Mouse (Mus musculus): ENCODE data around the gene Fryl. TPM values are rescaled to one million over a fixed set of nuclear protein-coding genes. Genes with fewer than 3 reads are reported as not detected.
A peak's percentile ranks its signal among the peaks of the same experiment; 100 is the strongest.
"Not testable (repeated sequence)": the region's sequence is repeated elsewhere in the genome, so short reads cannot be mapped to it uniquely, and the experiment has no call there.

Gene Fryl
- total and polyA plus RNA-seq, 3 experiments: 31.5 to 43.3 (median 40.7) TPM

- DNase-seq: no peak
Observed at GRCm38 (mm10) chr5:73103657-73104056, 152.8 kb downstream of the Fryl start.

GRCm38 (mm10) chr5:73102342-73102989 is 154.0 kb downstream of the Fryl start:
- DNase-seq: no peak

GRCm38 (mm10) chr5:73092236-73092635 is 164.2 kb downstream of the Fryl start:
- no peak for DNase-seq

GRCm38 (mm10) chr5:73089158-73089557 is 167.3 kb downstream of the Fryl start:
- DNase-seq: no peak

- DNase-seq: no peak
Observed at GRCm38 (mm10) chr5:73081496-73081895, 174.9 kb downstream of the Fryl start.

GRCm38 (mm10) chr5:73079801-73080200 is 176.6 kb downstream of the Fryl start:
- no peak for DNase-seq

- DNase-seq: peak; percentile 82
Observed at GRCm38 (mm10) chr5:73071319-73071718, 185.1 kb downstream of the Fryl start.

- DNase-seq: no peak
Observed at GRCm38 (mm10) chr5:73066946-73067345, 189.5 kb downstream of the Fryl start.

- no peak for DNase-seq
Observed at GRCm38 (mm10) chr5:73063768-73064669, 192.4 kb downstream of the Fryl start.

- DNase-seq: no peak
Observed at GRCm38 (mm10) chr5:73061506-73062155, 194.8 kb downstream of the Fryl start.

- DNase-seq: no peak
Observed at GRCm38 (mm10) chr5:73056937-73057336, 199.5 kb downstream of the Fryl start.

GRCm38 (mm10) chr5:73056457-73056856 is 200.0 kb downstream of the Fryl start:
- DNase-seq: no peak

GRCm38 (mm10) chr5:73053933-73054332 is 202.5 kb downstream of the Fryl start:
- no peak for DNase-seq

- DNase-seq: no peak
Observed at GRCm38 (mm10) chr5:73047651-73048245, 208.7 kb downstream of the Fryl start.

GRCm38 (mm10) chr5:73044055-73044454 is 212.4 kb downstream of the Fryl start:
- no peak for DNase-seq

GRCm38 (mm10) chr5:73032481-73032880 is 223.9 kb downstream of the Fryl start:
- no peak for DNase-seq

GRCm38 (mm10) chr5:73028646-73029045 is 227.8 kb downstream of the Fryl start:
- DNase-seq: no peak

- DNase-seq: no peak
Observed at GRCm38 (mm10) chr5:73023801-73024200, 232.6 kb downstream of the Fryl start.

- DNase-seq: no peak
Observed at GRCm38 (mm10) chr5:73014745-73015144, 241.7 kb downstream of the Fryl start.

GRCm38 (mm10) chr5:73013611-73014287 is 242.7 kb downstream of the Fryl start:
- not testable (repeated sequence) for DNase-seq

- not testable (repeated sequence) for DNase-seq
Observed at GRCm38 (mm10) chr5:73012884-73013610, 243.4 kb downstream of the Fryl start.
